Mouse (Mus musculus) urinary bladder, postnatal 25 days (tissue): Measurements from ENCODE around the gene Nfic.

Experiments
- DNase-seq: peaks from one replicate; pipeline ENCODE4 v3.0.0; 2022; ENCODE audit warnings: low spot score

The Nfic gene

DNA sequence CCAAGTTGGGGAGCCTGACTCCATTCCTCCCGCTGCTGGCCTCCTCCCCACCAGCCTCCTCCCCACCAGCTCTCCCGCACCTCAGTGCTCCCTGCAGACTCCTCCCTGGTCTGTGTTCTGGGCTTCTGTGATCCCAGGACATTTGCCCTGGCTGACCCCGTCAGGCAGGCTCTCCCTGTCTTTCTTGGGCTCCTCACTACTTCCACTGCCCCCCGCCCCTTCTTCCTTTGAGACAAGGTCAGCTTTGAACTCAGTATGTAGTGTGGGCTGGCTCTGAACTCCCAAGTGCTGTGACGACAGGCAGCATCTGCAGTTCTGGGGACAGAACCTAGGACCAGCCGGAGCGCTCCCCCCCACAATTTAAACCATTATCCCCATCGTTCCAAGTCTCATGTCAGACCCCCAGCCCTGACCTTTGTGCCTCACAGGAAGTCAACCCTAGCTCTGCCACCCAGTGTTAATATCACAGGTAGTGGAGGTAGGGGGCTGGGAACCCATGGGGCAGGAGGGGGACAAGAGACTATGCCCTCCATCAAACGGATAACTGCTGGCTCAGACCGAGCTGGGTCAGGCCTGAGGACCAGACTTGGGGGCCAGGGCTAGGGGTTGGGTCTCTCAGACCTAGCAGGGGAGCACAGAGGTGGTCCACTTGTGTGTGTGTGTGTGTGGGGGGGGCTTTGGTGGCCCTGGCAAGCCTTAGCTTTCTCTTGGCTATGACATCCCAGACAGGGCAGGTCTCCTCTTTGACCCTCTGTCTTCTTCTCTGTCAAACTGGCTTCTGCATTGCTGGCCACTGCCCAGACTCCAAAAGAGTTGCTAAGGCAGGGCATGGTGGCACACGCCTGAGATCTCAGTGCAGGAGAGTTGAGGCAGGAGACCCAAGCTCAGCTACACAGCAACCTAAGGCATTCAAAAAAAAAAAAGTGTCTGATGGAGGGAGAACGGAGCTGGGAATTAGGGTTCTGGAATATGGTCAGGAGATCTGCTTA is 37.9 kb downstream of the Nfic start:
- no peak for DNase-seq

DNA sequence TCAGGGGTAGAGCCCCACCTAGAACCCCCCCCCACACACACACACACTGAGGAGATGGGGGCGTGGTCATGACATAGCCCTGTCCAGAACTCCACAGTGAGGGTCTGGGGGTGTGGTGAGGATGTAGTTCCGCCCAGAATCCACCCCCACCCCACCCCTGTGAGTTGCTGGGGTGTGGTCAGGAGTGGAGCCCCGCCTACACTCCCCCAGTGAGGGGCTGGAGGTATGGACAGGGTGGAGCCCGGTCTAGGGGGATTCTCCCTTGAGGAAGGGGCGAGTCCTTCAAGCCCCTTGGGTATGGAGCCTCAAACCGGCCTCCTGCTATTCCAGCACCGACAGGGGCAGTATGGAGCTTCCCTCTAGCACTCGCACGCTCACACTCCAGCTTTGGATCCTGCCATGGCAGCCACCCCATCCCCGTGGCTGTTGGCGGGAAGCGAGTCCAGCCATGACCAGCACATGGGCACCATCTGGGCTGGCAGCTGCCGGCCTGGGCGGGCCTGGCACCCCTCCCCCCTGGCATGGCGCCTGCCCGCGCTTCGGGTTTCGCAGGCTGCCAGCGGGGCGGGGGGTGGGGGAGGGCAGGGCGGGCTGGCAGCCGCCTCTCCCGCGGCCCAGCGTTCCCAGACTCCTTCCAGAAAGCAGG is 38.7 kb downstream of the Nfic start:
- DNase-seq, result peak; percentile 72

DNA sequence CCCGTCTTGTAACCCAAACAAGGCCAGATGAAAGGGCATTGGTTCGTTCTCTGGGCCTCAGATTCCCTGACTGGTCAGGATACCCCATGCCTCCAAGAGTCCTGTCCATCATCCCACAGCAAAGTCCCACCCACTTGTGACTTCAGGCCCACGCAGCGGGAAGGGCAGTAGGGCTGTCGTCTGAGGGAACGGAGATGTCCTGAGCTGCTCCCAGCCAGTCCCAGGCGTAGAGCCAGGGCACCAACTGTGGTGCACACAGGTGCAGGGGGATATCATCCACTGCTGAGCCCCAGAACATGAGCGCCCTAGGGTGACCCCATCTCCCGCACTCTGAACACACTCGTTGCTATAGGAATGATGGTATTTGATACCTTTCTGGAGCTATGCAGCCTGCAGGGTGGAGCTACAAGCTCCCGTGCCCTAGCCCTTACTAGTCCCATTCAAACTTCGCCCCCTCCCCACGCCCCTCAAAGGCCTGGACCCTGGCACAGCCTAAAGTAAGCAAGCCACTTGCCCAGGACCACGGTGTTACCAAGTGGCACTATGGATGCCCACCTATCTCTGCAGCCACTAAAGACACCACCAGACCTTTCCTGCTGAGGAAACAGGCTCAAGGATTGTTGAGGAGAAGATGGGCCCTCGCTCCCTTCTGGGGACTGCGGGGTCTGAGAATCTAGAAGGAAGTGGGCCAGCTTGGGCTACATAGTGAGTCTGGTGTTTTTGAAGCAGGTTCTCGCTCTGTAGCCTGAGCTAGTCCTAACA is 39.7 kb downstream of the Nfic start:
- DNase-seq, result no peak

DNA sequence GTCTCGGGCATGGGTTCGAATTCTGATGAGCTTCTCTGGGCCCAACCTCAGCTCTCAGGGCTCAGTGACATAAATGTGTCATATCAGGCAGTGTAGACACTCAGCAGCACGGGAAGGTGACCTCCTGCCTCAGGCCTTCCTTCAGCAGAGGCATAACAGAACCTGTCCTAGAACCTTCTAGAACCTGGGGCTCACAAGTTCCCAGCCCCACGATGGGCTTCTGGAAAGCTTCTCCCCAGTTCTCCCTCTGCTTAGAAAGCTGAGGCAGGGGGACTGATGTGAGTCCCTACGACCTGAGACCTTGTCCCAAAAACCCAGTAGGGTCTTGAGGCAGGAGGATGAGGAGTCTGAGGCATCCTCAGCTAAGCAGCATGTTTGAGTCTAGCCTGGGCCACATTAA is 40.3 kb downstream of the Nfic start:
- DNase-seq, result no peak

DNA sequence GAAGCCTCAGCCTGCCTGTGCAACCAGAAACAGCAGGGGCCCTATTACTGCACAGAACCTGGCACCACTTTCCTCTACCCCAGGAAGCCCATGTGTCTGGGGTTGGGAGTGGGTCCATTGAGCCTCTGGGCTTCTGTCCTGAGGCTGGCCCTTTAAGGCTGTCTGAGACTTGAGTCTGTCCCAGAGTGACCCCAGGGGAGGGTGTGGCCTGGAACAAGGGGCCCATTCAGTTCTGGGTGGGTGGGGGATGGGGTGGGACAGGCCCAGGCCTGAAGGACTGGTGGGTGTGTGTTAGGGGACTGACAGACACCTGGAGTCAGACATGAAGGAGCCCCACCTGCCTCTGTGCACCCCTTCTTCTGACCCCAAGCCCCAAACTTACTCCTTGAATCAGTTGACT is 40.8 kb downstream of the Nfic start:
- no peak for DNase-seq

DNA sequence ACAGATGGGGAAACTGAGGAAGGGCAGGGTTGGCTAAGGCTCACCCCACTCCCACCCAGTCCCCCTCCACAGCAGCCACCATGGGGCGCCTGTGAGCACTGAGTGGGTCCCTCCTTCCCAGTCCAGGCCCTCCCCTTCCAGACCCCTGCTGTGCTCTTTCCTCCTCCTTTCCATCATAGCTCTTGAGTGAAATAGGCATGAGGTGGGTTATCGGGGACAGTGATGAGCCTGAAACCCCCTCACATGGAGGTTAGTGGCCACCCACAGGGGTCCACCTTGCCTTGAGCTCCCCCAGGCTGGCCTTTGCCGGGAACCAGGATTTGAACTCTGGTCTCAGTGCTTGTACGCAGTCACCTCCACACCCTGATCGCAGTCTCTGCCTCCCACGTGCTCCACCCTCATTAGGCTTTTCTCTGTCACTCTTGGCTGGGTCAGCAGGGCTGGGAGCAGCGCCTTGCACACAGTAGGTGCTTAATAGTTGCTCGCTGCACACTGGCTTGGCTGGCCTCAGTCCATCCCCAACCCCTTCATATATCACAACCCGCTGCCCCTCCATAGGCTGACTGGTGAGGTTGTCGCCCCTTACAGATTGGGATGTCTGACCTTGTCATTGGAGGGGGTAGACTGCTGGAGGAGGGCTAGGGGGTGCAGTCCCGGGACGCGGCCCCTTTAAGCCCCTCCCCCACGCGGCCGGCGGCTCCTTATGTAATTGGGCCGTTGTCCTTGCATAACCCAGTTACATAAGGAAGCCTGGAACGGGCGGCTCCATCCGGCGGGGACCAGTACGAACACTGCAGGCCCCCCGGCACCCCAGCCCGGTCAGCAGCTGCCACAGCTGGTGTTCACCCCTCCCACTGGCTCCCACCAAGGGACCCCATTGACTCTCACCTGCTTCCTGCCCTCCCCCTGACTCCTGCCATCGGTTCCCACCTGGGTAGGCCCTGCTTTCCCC is 41.8 kb downstream of the Nfic start:
- DNase-seq, result peak; percentile 77

DNA sequence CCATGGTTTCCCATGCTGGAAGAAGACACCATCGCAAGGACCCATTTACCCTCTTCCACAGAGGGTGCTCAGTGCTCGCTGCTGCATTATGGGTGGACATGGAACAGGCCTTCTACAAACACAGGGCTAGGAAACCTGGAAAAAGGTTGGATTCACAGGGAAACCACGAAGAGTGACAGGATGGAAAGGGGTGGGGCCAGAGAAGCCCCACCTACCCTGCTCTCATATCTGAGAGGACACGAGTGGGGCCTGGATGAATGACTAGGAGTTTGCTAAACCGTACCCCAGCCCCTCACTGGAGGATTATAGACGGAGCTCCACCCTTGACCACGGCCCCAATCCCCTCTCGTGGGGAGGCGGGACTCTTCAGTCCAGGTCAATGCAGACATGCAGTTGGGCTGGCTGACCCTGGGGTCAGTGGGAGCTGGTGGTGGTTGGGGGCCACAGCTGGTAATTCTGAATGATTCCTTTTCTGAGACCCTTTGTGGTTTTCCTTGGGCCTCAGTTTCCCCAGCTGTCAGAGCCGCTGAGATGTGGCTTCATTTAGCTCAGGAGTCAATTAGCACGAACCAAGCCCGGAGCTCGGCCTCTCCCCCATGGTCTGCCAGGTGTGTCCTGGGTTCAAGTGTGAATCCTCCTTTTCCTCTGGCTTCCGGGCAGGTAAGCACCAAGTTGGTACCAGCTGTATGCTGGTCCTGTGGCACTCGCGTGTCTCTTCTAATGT is 42.7 kb downstream of the Nfic start:
- DNase-seq, result no peak

DNA sequence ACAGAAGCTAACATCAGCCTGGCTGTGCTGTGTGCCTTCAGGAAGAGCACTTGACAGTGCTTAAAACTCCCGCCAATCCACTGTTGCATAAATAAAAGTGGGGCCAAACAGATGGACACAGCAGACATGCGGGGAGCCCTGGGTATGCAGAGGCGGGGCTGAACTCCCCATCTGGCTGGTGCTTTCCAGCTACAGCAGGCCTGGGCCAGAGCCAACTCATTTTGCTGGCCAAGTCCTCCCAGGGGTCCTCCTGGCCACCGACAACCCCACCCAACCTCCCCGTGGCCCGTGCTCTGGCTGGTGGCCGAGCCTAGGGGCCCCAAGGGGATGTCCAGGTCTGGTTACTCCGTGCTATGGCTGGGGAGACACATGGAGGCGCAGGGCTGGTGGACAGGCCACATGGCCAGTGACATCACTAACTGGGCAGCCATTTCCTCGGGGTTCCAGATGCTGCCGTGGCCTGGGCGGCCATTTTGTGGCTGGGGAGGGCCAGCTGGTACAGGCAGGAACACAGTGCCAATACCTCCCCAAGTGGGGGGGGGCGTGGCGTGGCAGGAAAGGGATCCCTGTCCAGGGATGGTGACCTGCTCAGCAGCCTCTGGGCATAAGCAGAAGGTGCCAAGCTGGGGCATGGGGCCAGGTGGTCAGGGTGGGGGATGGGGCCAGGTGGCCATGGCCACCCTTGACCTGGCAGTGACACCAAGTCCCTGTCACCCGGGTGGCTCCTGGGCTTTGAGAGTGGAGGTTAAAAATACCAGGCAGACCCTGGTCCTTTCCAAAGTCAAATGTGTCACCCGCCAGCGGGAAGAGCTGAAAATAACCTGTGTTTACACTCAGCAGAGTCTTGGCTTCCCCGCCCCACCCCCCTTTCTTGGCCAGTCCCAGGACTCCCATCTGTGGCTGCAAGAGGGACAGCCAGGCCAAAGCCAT is 43.7 kb downstream of the Nfic start:
- DNase-seq, result peak; percentile 58

DNA sequence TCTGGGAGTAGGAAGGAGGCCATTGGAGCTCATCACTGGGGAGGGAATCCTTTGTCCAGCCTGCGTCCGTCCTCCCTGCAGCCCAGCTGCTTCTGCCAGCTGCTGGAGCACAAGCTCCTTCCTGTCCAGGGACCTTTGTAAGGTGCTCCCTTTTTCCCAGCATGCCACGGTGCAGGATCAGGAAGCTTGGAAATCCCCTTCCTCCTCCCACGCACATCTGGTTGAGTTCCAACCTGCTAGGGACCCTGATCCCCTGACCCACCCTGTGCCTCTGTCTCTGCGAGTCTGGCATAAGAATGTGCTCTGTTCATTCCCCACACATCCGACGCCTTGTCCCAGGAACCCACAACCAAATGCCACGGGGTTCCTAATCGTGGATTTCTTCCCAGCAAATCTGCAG is 44.5 kb downstream of the Nfic start:
- no peak for DNase-seq

DNA sequence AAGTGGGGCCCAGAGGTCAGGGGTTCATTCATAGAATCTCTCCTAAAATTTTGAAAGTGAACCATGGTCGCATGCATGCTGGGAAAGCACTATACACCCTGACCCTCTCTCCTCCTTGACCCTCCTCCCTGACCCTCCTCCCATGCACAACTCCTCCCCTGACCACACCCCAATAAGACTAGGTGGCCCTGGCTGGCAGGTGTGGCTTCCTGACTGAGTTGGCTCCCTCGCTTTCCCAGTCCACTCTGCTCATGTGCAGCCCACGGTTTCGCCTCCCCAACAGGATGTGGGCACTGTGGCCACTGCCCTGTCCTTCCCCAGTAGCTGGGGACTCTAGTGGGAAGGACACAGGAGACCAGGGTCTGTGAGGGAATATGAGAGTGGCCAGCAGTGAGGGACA is 45.1 kb downstream of the Nfic start:
- no peak for DNase-seq

DNA sequence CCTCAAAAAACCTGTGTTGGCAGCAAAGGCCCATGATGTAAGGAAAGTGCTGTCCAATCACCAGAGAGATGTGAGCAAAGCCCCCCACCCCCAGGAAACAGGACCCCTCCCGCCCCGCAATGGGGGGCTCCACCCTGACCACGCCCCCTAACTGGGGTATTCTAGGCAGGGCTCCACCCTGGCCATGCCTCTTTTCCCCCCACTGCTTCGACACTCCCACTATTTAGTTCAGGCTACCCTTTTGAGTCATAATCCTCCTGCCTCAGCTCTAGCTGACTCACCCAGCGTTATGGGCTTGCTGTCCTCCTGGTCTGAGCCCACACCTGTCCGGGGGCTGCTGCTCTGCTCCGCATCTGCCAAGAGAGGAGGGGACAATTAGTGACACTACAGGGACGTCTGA is 46.1 kb downstream of the Nfic start:
- DNase-seq, result no peak

DNA sequence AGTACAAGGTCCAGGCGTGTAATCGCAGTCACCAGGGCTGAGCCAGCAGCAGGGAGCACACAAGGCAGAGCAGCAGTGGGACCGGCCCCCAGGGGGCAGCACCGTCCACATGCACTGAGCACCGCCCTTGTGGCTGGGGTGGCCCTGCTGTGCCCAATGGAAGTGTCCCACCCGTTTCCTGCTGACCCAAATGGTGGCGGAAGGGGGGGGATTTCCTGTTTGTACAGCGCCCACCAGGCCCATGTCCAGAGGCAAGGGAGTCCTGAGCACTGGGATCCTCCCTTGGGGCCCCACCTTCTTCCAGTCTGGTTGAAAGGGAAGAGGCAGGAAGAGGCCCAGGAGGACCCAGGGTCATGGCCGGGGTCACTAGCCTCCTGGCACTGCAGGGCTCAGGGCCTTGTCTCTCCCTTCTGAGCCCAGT is 46.6 kb downstream of the Nfic start:
- peak; percentile 76 for DNase-seq

DNA sequence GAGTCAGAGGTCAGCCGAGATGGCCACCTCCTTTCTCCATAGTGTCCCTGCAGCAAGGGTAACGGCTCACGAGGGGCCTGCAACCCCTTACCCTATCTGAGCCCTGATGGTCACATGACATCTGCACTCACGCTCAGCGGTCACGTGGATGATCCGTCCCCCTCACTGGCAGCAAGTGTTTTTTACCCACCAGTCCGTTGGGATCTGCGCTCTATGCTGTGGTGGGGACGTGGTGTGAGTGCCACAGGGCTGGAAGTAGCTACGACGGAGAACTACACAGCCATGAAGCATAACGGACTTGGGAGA is 47.1 kb downstream of the Nfic start:
- DNase-seq, result no peak

DNA sequence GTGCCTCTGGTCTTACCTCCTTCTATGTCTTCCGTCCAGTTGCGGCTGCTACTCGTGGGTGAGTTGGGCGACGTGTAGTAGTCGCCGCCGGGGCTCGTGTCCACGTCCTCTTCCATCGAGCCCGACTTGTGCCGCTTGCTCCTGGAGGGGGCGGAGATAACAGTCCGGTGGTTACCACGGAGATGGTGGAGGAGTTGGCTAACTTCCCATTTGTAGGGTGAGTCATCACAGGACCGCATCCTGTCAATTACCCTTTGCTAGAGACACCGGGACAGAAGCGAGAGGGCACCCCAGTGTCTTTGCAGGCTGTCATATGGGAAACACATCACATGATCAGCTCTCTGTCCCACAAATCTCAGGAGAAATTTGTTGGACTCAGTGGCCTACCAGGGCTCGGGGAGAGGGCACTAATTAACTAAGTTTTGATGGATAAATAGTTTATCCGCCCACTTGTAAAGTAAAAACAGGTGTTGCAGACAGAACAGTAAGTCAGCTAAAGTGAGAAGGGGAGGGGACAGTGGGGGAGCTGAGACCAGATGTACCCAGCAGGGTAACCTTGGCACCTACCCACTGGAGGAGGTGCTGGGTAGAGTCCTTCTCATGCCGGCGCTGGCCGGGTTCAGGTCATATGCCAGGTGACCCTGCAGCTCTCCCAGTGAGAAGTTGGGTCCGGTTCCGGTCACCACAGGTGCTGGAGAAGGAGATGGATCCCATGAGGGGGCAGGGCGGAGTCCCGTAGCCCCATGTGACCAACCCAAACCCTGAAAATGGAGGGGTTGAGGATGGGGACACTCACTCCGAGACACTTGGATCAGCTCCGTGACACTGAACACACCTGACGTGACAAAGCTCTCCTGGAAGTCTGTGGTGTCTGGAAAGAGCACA is 47.7 kb downstream of the Nfic start:
- DNase-seq, result peak; percentile 60

DNA sequence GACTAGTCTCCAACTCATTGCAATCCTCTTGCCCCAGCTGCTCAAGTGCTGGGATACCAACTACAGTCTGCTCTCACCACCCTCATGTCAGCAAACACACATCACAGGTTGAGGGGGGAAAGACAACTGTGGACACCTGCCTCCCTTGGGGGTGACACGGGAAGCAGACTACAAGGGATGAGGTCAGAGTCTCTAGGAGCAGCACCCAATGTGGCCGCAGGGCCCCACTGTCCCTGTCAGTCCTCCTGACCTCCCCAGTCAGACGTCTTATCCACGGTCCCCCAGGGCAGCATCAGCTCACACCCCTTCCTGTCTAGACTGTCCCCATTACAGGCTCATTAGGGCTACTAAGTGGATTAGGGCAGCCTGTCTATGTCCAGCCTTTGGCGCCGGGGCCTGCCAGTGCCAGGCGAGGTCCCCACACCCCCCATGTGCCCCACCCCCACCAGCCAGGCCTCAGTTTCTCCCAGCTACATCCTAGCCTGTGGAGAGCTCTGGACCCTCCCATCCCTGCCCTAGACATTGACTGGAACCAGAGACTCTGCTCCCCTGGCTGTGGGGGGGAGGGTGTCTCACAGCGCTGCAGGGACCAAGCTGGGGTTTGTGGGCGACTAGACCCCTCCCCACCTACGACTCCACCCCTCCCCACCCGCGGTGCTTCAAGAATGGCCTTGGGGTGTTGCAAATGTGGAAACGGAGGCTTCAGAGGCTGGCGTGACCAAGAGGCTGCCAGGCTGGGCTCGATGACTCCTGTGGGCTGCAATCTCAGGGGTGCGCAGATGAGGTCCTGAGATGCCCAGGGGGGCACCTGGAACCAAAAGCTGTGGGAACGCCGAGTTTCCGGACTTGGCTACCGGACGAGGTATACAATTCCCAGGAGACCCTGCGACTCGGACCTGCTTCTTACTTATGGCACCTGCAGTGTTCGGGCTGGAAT is 48.7 kb downstream of the Nfic start:
- no peak for DNase-seq

DNA sequence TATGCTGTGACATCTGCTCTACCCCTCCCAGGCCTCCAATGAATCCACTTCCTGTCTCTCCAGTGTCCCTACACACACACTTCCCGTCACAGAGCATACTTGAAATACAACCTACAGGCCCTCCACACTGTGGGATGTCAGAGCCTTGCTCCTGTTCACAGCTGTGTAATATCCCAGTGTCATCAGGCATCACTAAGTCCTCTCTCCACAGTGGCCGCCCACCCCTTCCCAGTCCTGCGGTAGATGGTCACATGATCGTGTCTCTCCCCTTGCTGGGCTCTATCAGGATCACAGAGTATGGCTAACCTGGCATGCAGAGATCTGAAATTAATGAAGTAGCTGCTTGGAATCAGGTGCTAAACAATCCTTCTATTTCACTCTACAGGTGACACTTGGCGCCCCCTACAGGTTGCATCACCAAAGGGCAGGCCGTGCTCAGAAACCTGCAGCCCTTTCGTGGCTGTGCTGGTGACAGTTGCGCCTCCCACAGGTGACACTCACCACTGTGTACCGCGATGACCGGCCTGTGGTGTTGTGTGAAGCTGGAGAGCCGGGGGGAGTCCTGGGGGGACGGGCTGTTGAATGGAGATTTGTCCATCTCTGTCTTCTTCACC is 49.7 kb downstream of the Nfic start:
- peak; percentile 52 for DNase-seq

DNA sequence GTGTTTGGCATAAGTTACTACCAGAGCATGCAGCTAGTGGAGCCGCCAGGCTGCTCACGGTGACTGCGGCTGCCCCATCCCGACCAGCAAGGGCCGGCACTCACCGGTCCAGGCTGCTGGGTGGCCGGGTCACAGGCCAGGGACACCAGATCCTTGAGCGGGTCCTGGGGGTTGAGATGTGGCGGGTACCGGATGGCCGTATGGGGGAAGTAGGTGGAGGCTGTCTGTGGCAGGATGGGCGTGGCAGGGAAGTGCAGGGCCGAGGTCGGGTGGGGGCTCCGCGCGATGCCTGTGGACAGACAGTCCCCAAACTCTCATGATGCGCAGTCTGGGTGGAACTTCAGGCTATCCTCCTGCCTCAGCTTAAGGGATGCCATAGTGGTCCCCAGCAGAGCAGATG is 50.7 kb downstream of the Nfic start:
- DNase-seq, result no peak
